Mouse (Mus musculus): ENCODE results near the gene Tex48. TPM values are rescaled to one million over a fixed set of nuclear protein-coding genes. Genes with fewer than 3 reads are reported as not detected.
A peak's percentile ranks its signal among the peaks of the same experiment; 100 is the strongest.

Gene Tex48
- polyA plus RNA-seq, 1 experiment, result not detected

DNA sequence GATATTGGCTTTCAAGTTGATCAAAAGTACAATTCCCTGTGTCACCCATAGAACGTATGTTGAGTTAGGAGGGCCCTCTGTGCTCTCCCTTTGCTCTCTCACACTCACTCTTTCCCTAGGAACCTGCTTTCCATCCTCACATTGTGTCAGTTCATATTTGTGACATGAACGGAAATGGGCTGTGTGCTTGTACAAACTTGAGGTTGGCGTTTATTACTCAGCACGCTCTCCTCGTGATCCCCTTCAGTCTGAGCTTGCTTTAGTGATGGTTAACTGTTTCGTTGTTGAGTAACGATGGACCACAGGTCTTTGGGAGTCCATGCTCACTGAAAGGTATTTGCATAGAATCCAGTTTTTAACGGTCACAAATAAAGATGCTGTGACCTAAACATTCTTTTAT, 4.9 kb upstream of the Tex48 start:
- Histone ChIP-seq H3K36me3 (ENCODE audit: control insufficient read depth, insufficient read depth) (no peaks in the 10 kb centered on the region), H3K79me2 (ENCODE audit: control insufficient read depth, insufficient read depth) (no peaks in the 10 kb centered on the region), H3K27me3 (ENCODE audit: control insufficient read depth, insufficient read depth, insufficient read length) (no peaks in the 10 kb centered on the region), H3K4me3 (no peak overlapping the region), H3K4me2 (ENCODE audit: low read depth) (no peak overlapping the region), H3ac (ENCODE audit: control insufficient read depth, insufficient read length) (no peak overlapping the region)
- no peak for TF ChIP-seq MAX (IDR thresholded peaks at IDR 0.05; ENCODE audit: low read depth)
- no peak for TF ChIP-seq CEBPB (IDR thresholded peaks at IDR 0.05; ENCODE audit: insufficient read depth, poor library complexity, severe bottlenecking)
- TF ChIP-seq MYOD1 (IDR thresholded peaks at IDR 0.05; ENCODE audit: control insufficient read depth in 1 of 3, insufficient read length in 2 of 3, low read depth in 2 of 3), result no peak
- no peak for TF ChIP-seq E2F4 (IDR thresholded peaks at IDR 0.05; ENCODE audit: insufficient read depth)
- TF ChIP-seq POLR2A (IDR thresholded peaks at IDR 0.05; ENCODE audit: insufficient read length, low read depth), result no peak
- TF ChIP-seq TCF12 (IDR thresholded peaks at IDR 0.05; ENCODE audit: insufficient read depth, poor library complexity, severe bottlenecking), result no peak
- TF ChIP-seq USF1 (IDR thresholded peaks at IDR 0.05; ENCODE audit: low read depth), result no peak
- TF ChIP-seq TCF3 (IDR thresholded peaks at IDR 0.05; ENCODE audit: insufficient read length, low read depth), result no peak
- TF ChIP-seq SRF (IDR thresholded peaks at IDR 0.05; ENCODE audit: control insufficient read depth, insufficient read length, low read depth), result no peak
- no peak for TF ChIP-seq MYOG (IDR thresholded peaks at IDR 0.05; ENCODE audit: control insufficient read depth in 1 of 3, insufficient read depth in 1 of 3, insufficient read length in 2 of 3, low read depth in 2 of 3)
- TF ChIP-seq POLR2AphosphoS2 (IDR thresholded peaks at IDR 0.05; ENCODE audit: insufficient read length, low read depth), result no peak
- no peak for TF ChIP-seq REST (IDR thresholded peaks at IDR 0.05; ENCODE audit: insufficient read depth, insufficient read length)

DNA sequence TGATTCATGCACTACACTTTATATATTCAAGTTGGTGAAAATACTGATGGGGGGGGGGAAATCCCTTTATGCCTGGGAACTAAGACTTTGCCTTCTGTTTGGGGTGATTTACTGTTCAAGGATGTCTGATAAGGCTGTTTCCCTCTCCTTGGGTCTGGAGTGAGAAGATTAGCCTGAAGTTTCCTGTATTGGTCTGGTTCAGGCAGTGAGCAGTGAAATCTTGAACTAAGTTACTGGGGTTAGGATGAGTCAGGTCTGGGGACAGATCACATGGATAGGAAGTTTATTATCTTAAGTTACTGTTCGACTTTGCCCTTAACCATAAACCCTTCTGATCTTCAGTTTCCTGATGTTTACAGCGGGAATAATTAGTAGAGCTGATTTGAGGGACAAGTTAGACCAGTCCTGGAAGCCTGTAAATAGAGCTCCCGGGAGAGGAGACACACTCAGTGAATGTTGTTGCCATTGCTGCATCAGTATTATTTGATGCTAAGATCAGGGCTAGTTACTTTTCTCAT, 3.4 kb upstream of the Tex48 start:
- Histone ChIP-seq H3K36me3 (ENCODE audit: control insufficient read depth, insufficient read depth) (no peaks in the 10 kb centered on the region), H3ac (ENCODE audit: control insufficient read depth, insufficient read length) (no peak overlapping the region), H3K27me3 (ENCODE audit: control insufficient read depth, insufficient read depth, insufficient read length) (no peaks in the 10 kb centered on the region), H3K4me2 (ENCODE audit: low read depth) (no peak overlapping the region), H3K4me3 (no peak overlapping the region), H3K79me2 (ENCODE audit: control insufficient read depth, insufficient read depth) (no peaks in the 10 kb centered on the region)
- no peak for TF ChIP-seq MYOD1 (IDR thresholded peaks at IDR 0.05; ENCODE audit: control insufficient read depth in 1 of 3, insufficient read length in 2 of 3, low read depth in 2 of 3)
- TF ChIP-seq TCF3 (IDR thresholded peaks at IDR 0.05; ENCODE audit: insufficient read length, low read depth), result no peak
- TF ChIP-seq TCF12 (IDR thresholded peaks at IDR 0.05; ENCODE audit: insufficient read depth, poor library complexity, severe bottlenecking), result no peak
- no peak for TF ChIP-seq MYOG (IDR thresholded peaks at IDR 0.05; ENCODE audit: control insufficient read depth in 1 of 3, insufficient read depth in 1 of 3, insufficient read length in 2 of 3, low read depth in 2 of 3)
- no peak for TF ChIP-seq POLR2A (IDR thresholded peaks at IDR 0.05; ENCODE audit: insufficient read length, low read depth)
- no peak for TF ChIP-seq REST (IDR thresholded peaks at IDR 0.05; ENCODE audit: insufficient read depth, insufficient read length)
- no peak for TF ChIP-seq E2F4 (IDR thresholded peaks at IDR 0.05; ENCODE audit: insufficient read depth)
- TF ChIP-seq POLR2AphosphoS2 (IDR thresholded peaks at IDR 0.05; ENCODE audit: insufficient read length, low read depth), result no peak

DNA sequence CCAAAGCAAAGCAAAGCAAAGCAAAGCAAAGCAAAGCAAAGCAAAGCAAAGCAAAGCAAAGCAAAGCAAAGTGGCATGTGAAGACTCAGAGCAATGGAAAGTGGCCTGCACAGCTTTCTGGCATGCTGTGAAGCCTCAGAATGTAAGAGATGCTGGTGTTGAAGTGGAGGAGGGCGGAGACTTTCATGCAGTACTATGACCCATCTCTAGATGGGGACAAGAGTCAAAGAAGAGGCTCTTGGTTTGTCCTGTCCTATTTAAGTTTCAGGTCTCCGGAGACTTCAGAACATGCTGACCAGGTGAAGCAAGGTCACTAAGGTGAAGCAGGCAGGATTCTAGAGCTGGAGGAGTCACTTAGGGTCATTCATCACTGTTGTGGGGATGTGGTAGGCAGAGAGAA, 367 bp downstream of the Tex48 start:
- no peak for TF ChIP-seq TCF3 (IDR thresholded peaks at IDR 0.05; ENCODE audit: insufficient read length, low read depth)
- TF ChIP-seq MAX (IDR thresholded peaks at IDR 0.05; ENCODE audit: low read depth), result no peak
- TF ChIP-seq MYOG (IDR thresholded peaks at IDR 0.05; ENCODE audit: control insufficient read depth in 1 of 3, insufficient read depth in 1 of 3, insufficient read length in 2 of 3, low read depth in 2 of 3), result no peak
- no peak for TF ChIP-seq USF1 (IDR thresholded peaks at IDR 0.05; ENCODE audit: low read depth)
- no peak for TF ChIP-seq CEBPB (IDR thresholded peaks at IDR 0.05; ENCODE audit: insufficient read depth, poor library complexity, severe bottlenecking)
- TF ChIP-seq POLR2A (IDR thresholded peaks at IDR 0.05; ENCODE audit: insufficient read length, low read depth), result no peak
- Histone ChIP-seq H3K4me2 (ENCODE audit: low read depth) (no peak overlapping the region), H3K4me3 (no peak overlapping the region), H3K36me3 (ENCODE audit: control insufficient read depth, insufficient read depth) (no peaks in the 10 kb centered on the region), H3K27me3 (ENCODE audit: control insufficient read depth, insufficient read depth, insufficient read length) (no peaks in the 10 kb centered on the region), H3K79me2 (ENCODE audit: control insufficient read depth, insufficient read depth) (no peaks in the 10 kb centered on the region), H3ac (ENCODE audit: control insufficient read depth, insufficient read length) (no peak overlapping the region)

DNA sequence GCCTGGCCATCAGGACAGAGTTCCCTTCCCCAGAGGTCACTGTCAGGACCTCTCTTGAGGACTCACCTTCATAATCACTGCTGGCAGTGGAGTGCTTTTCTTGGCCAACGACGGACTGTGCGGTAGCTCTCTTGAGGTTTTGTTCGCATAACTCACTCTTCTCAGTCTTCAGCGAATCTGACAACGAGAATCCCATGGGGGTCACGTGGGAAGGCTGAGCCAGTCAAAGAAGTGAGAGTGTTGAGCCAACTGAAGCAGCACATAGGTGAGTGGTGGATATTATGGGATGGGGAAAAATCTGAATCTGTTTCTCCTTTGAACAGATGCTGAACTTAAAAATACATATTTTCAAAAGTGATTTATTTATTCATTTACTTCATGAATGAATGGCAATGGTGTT, 13.8 kb downstream of the Tex48 start:
- no peak overlapping the region for H3K4me3 ChIP-seq
- TF ChIP-seq USF1 (IDR thresholded peaks at IDR 0.05; ENCODE audit: low read depth) (peak; percentile 8), MYOG (IDR thresholded peaks at IDR 0.05; ENCODE audit: control insufficient read depth in 1 of 3, insufficient read depth in 1 of 3, insufficient read length in 2 of 3, low read depth in 2 of 3) (no peak)

DNA sequence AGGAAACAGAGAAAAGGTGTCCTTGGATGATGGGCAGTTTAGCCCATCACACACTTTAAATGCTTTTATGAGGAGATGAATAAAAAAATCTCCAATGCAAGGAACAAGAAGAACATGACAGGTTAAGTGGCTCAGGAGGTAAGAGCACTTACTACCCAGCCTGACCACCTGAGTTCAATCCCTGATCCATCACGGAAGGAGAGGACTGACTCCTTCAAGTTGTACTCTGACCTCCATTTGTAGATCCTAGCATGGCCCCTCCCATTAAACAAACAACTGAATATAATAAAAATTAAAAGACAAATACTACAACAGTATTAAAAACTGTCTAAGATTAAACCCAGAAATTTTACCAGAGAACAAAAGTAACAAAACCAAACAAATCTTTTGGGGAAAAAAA, 16.3 kb downstream of the Tex48 start:
- H3K4me3 ChIP-seq, result no peak overlapping the region
- H3K36me3 ChIP-seq (ENCODE audit: control insufficient read depth, insufficient read depth), result no peaks in the 10 kb centered on the region
- TF ChIP-seq MYOG (IDR thresholded peaks at IDR 0.05; ENCODE audit: control insufficient read depth in 1 of 3, insufficient read depth in 1 of 3, insufficient read length in 2 of 3, low read depth in 2 of 3) (no peak), USF1 (IDR thresholded peaks at IDR 0.05; ENCODE audit: low read depth) (no peak), TCF3 (IDR thresholded peaks at IDR 0.05; ENCODE audit: insufficient read length, low read depth) (no peak), TCF12 (IDR thresholded peaks at IDR 0.05; ENCODE audit: insufficient read depth, poor library complexity, severe bottlenecking) (no peak), REST (IDR thresholded peaks at IDR 0.05; ENCODE audit: insufficient read depth, insufficient read length) (no peak), POLR2A (IDR thresholded peaks at IDR 0.05; ENCODE audit: insufficient read length, low read depth) (no peak), E2F4 (IDR thresholded peaks at IDR 0.05; ENCODE audit: insufficient read depth) (no peak), MAX (IDR thresholded peaks at IDR 0.05; ENCODE audit: low read depth) (no peak), MYOD1 (IDR thresholded peaks at IDR 0.05; ENCODE audit: control insufficient read depth in 1 of 3, insufficient read length in 2 of 3, low read depth in 2 of 3) (no peak), POLR2AphosphoS2 (IDR thresholded peaks at IDR 0.05; ENCODE audit: insufficient read length, low read depth) (no peak), CEBPB (IDR thresholded peaks at IDR 0.05; ENCODE audit: insufficient read depth, poor library complexity, severe bottlenecking) (no peak), SRF (IDR thresholded peaks at IDR 0.05; ENCODE audit: control insufficient read depth, insufficient read length, low read depth) (no peak)
- no peak overlapping the region for H3ac ChIP-seq (ENCODE audit: control insufficient read depth, insufficient read length)
- no peaks in the 10 kb centered on the region for H3K27me3 ChIP-seq (ENCODE audit: control insufficient read depth, insufficient read depth, insufficient read length)
- H3K79me2 ChIP-seq (ENCODE audit: control insufficient read depth, insufficient read depth), result no peaks in the 10 kb centered on the region
- H3K4me2 ChIP-seq (ENCODE audit: low read depth), result no peak overlapping the region

More for the DNA sequence above, 13.8 kb downstream of the Tex48 start:
- no peaks in the 10 kb centered on the region for H3K27me3 ChIP-seq (ENCODE audit: control insufficient read depth, insufficient read depth, insufficient read length)
- no peaks in the 10 kb centered on the region for H3K36me3 ChIP-seq (ENCODE audit: control insufficient read depth, insufficient read depth)
- no peak overlapping the region for H3ac ChIP-seq (ENCODE audit: control insufficient read depth, insufficient read length)
- H3K79me2 ChIP-seq (ENCODE audit: control insufficient read depth, insufficient read depth), result no peaks in the 10 kb centered on the region
- H3K4me2 ChIP-seq (ENCODE audit: low read depth), result no peak overlapping the region

Measured in myocyte (in vitro differentiated cells).